Mouse (Mus musculus): Measurements from ENCODE around the gene Fibin.

DNA sequence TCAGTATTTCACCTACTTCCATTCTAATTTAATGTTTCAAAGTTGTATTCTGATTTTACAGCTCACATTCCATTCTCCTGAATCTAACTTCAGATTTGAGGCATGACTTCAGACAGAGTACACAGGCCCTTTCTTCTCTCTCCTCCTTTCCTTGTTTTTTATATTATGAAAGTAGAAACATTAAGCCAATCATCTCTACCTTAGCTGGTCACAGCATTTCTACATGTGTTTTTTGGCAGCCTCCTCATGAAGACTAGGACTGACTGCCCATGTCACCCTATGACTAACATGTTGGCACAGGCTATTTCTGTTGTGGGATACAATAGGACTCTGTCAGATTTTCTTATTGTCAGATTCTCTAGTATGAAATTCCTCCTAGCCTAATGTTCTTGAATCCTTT is 34.0 kb downstream of the Fibin start:
- TF ChIP-seq CTCF (IDR thresholded peaks at IDR 0.05; ENCODE audit: borderline replicate concordance, insufficient read depth, low read depth, low read length) (no peak), POLR2A (IDR thresholded peaks at IDR 0.05; ENCODE audit: borderline replicate concordance, insufficient read depth, low read length) (no peak)
